ENCODE assay signal across 8 mouse cellular contexts in the genomic region with DNA sequence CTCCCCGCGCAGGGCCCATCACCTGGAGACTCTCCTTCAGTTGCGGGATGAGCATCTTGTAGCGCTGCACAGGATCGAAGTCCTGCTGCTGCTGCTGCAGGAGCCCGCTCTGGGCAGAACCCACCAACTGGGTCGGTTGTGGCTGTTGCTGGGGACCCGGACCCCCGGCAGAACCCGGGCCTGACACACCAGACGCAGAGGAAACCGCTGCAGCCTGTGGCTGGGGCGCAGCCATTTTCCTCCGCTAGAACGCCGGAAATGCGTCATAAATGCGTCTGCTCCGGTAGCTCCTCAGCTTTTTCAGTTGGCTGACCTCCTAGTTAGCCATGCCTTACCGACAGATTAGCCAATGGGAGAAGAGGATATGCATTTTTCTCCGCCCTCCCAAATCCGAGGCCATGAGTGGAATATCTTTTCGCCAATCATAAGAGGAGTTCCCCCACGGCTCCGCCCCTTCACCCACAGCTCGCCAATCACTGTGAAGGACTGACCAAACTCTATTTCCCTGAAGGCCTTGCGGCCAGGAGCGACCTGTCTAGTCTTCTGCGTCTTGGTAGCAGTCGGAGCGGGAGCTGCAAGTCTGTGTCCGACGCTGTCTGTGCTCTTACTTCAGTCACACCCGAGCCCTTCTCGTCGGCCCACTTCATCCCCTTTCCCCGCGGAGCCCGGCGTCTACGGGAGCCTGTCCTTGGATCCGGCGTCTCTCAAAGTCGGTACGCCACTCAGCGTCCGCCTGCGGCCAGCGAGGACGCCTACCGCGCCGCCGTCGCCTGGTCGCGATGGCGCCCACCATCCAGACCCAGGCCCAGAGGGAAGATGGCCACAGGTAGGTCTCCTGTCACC. TPM values are rescaled to one million over a fixed set of nuclear protein-coding genes. Genes with fewer than 3 reads are reported as not detected.
DNase-seq lines count a peak whose midpoint lies in the region; ATAC-seq lines count a peak whose summit lies in the region.

A gene (minus strand): TSS at position 280 of the 843 bp plus-strand sequence.
A gene (plus strand): TSS at position 523 of the 843 bp plus-strand sequence.

- DNase-seq in R1 (ENCODE audit: low read depth, low spot score): peak; percentile 100
- peak; percentile 96 for DNase-seq in cerebellum, postnatal 25 days
- DNase-seq in frontal cortex, postnatal 25 days (ENCODE audit: low spot score in 2 of 2): peak; percentile 88 to 97
- DNase-seq in hindbrain, embryonic 14.5 days (ENCODE audit: low spot score): peak; percentile 96
- DNase-seq in layer of hippocampus, postnatal 36 days: peak; percentile 97
- peak; percentile 99 for DNase-seq in lung, postnatal 36 days
- peak; percentile 100 for DNase-seq in retina, postnatal 1 day
- DNase-seq in urinary bladder, adult 18-20 months (ENCODE audit: low spot score in 2 of 2): peak; percentile 81 to 96

- H3K27me3 ChIP-seq in hindbrain, embryonic 14.5 days (ENCODE audit: control insufficient read depth, insufficient read depth, low read length): no peaks in the 10 kb centered on the region

- peak within 1 kb of the TSS; percentile 77 for H3K27ac ChIP-seq in hindbrain, embryonic 14.5 days

- H3K4me2 ChIP-seq in hindbrain, embryonic 14.5 days (replicated peaks): peak within 1 kb of the TSS; percentile 94

- H3K9ac ChIP-seq in hindbrain, embryonic 14.5 days: peak within 1 kb of the TSS; percentile 87

- H3K36me3 ChIP-seq in hindbrain, embryonic 14.5 days (replicated peaks; ENCODE audit: control insufficient read depth, insufficient read depth): peaks cover 66% of the 10 kb centered on the region

- H3K9me3 ChIP-seq in hindbrain, embryonic 14.5 days (ENCODE audit: control insufficient read depth, low read length): no peaks in the 10 kb centered on the region

- WGBS in hindbrain, embryonic 14.5 days: under 1% methylated on average over 58 of the region's 58 CpGs

- peak within 1 kb of the TSS; percentile 94 for H3K4me3 ChIP-seq in hindbrain, embryonic 14.5 days (replicated peaks; ENCODE audit: low read length)

- H3K4me1 ChIP-seq in hindbrain, embryonic 14.5 days (replicated peaks; ENCODE audit: control insufficient read depth, insufficient read depth, low read length): peaks cover 17% of the 10 kb centered on the region

- ATAC-seq in hindbrain, embryonic 14.5 days (ENCODE audit: low FRiP score): peak; percentile 98

RNA-seq across cellular contexts. Expression of the first gene that starts in this region (rescaled TPM):
- polyA plus RNA-seq in hindbrain, embryonic 14.5 days (2014; fragmentation: Nextera tagmentation; extraction: Ambion mirVana): 39.2 and 44.5 TPM in 2 replicates
- 10 to 100 TPM; 18.3 to 19.6 TPM for total RNA-seq in layer of hippocampus, postnatal 36 days (2021)

RNA-seq across cellular contexts. Expression of the second gene that starts in this region (rescaled TPM):
- 73.9 and 74.3 TPM in 2 replicates for polyA plus RNA-seq in hindbrain, embryonic 14.5 days (2014; fragmentation: Nextera tagmentation; extraction: Ambion mirVana)
- 10 to 100 TPM; 68.9 to 70.1 TPM for total RNA-seq in layer of hippocampus, postnatal 36 days (2021)

Comparison
In these comparisons a context has a peak if more than half of its experiments do, and no peak if none do; other contexts are left out.
1. Peak in every context shown above with its lines: DNase-seq, ATAC-seq, H3K4me3 ChIP-seq and H3K27ac ChIP-seq.